Mouse (Mus musculus) bone marrow macrophage, adult 2 months (primary cell): ENCODE data around the gene Smndc1.

ENCODE experiments used
- CTCF ChIP-seq: IDR thresholded peaks from 2 replicates; pipeline ENCODE4 v1.5.1; 2012; ENCODE audit warnings: low read depth, mild to moderate bottlenecking, low read length, moderate library complexity
- POLR2A ChIP-seq: IDR thresholded peaks from 2 replicates; pipeline ENCODE4 v1.6.1; 2012; ENCODE audit warnings: mild to moderate bottlenecking, low read depth, low read length, borderline replicate concordance

DNA sequence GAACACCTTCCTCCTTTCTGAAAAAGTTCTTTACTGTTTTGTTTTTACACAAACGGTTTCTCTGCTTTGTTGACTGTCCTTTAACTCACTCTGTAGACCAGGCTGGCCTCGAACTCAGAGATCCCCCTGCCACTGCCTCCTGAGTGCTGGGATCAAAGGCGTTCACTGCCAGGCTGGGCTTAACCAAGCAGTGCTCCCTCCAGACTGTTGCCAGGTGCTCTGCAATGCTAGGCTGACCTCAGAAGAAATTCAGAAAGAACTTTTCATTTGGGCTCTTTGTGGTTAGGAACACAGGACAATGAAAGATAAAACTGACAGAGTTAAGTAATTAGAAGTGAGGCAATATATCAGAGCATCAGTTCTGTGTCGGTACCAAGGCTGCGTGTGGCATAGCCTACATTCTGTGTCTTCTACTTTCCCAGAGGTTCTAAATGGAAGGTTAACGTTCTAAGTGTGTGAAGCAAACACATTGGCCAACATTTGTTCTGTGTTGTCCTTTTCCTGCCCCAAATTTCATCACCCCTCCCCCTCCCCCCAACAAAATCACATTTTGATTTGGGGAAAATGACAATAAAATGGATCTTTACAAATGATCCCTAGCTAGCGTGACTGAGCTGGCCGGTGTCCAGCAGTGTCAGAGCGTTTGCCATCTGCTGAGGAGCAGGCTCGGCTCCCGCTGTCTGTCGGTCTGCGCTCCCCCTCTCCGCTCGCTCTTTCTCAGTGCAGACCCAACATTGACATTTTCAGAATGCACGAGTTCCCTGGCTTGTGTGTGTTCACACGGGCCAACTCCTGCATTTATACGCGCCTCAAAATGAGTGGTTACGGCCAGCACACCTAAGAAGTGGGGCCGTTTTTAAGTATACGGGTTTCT lies 31.0 kb downstream of the Smndc1 start:
- TF ChIP-seq CTCF (no peak), POLR2A (no peak)
